Mouse (Mus musculus): Measurements from ENCODE around the gene Rhbdl1. TPM values are rescaled to one million over a fixed set of nuclear protein-coding genes. Genes with fewer than 3 reads are reported as not detected.

Gene Rhbdl1
- total and polyA plus RNA-seq, 2 experiments, result 0.74 to 5.5 TPM

DNA sequence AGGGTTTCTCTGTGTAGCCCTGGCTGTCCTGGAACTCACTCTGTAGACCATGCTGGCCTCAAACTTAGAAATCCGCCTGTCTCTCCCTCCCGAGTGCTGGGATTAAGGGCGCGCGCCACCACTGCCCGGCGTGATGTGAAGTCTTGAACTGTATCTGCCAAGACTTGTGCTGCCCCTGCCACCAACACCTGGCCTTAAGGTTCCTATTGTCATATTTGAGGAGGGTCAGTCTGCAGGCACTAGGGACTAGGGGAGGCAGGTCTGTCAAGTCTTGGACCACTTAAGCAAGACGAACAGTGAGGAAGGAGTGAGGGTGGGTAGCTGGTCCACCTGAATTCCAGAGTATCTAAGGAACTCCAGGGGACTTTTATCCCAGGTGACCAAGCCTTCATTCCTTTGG, 32.4 kb upstream of the Rhbdl1 start:
- H3K27ac ChIP-seq (replicated peaks; ENCODE audit: insufficient read depth, low read depth, low read length), result no peak overlapping the region
- no peak overlapping the region for H3K9ac ChIP-seq (ENCODE audit: low read depth, low read length)
- peaks cover 25% of the 10 kb centered on the region for H3K4me1 ChIP-seq (ENCODE audit: control insufficient read depth, insufficient read depth, low read length)
- no peaks in the 10 kb centered on the region for H3K27me3 ChIP-seq (ENCODE audit: control insufficient read depth, insufficient read depth, low read length)
- peaks cover 21% of the 10 kb centered on the region; the same call in 1 of the 2 replicates for H3K79me2 ChIP-seq (ENCODE audit: control insufficient read depth, insufficient read depth, low read length)
- H3K4me3 ChIP-seq (ENCODE audit: insufficient read depth, low read depth, low read length), result no peak overlapping the region
- TF ChIP-seq CTCF (IDR thresholded peaks at IDR 0.05; ENCODE audit: low read depth, low read length), result no peak
- TF ChIP-seq POLR2A (IDR thresholded peaks at IDR 0.05; ENCODE audit: extremely low read depth, insufficient read depth, low read length), result no peak
- WGBS, result 89% methylated on average over 8 of the region's 8 CpGs
- no peaks in the 10 kb centered on the region for H3K36me3 ChIP-seq (ENCODE audit: control insufficient read depth, insufficient read depth, low read length)
- DNase-seq (ENCODE audit: extremely low read depth, low read depth, low spot score), result no peak

DNA sequence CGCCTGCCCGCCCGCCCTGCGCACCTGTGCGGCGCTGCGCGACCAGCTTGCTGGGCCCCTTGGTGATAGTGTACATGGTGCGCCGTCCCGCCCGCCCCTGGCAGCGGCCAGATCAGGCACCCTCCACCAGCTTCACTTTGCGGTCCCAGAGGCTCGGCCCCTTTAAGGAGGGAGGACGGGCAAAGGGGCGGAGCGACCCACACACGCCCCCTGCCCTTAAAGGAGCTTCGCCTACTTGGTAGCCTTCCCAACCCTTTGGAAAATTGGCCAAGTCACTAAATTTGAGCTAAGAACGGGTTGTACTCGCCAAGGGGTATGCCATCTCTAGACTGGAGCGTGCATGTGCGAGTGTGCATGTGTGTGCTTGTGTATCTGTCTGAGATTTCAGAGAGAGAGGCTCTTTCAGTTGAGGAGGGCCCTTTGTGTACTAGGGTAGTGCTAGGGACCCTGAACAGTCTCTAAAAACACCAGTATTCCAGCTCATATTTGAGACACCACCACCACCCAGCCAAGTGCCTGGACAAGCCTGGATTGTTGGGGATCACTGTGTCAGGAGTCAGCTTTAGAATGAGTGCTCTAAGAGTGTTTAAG, 31.6 kb upstream of the Rhbdl1 start, which contains the start of gene Mcrip2:
TSS of gene Mcrip2 (minus strand) at position 164 of the 591 bp plus-strand sequence.
- Histone ChIP-seq H3K27ac (replicated peaks; ENCODE audit: insufficient read depth, low read depth, low read length) (peak within 1 kb of the TSS; percentile 88), H3K4me3 (ENCODE audit: insufficient read depth, low read depth, low read length) (peak within 1 kb of the TSS; percentile 87), H3K4me1 (ENCODE audit: control insufficient read depth, insufficient read depth, low read length) (peaks cover 26% of the 10 kb centered on the region), H3K27me3 (ENCODE audit: control insufficient read depth, insufficient read depth, low read length) (no peaks in the 10 kb centered on the region), H3K79me2 (ENCODE audit: control insufficient read depth, insufficient read depth, low read length) (peaks cover 21% of the 10 kb centered on the region; the same call in 1 of the 2 replicates), H3K9ac (ENCODE audit: low read depth, low read length) (peak within 1 kb of the TSS; percentile 91), H3K36me3 (ENCODE audit: control insufficient read depth, insufficient read depth, low read length) (no peaks in the 10 kb centered on the region)
- peak; percentile 89 for DNase-seq (ENCODE audit: extremely low read depth, low read depth, low spot score)
- WGBS, result under 1% methylated on average over 24 of the region's 24 CpGs
- TF ChIP-seq CTCF (IDR thresholded peaks at IDR 0.05; ENCODE audit: low read depth, low read length), result no peak
- peak; percentile 84 for TF ChIP-seq POLR2A (IDR thresholded peaks at IDR 0.05; ENCODE audit: extremely low read depth, insufficient read depth, low read length)

DNA sequence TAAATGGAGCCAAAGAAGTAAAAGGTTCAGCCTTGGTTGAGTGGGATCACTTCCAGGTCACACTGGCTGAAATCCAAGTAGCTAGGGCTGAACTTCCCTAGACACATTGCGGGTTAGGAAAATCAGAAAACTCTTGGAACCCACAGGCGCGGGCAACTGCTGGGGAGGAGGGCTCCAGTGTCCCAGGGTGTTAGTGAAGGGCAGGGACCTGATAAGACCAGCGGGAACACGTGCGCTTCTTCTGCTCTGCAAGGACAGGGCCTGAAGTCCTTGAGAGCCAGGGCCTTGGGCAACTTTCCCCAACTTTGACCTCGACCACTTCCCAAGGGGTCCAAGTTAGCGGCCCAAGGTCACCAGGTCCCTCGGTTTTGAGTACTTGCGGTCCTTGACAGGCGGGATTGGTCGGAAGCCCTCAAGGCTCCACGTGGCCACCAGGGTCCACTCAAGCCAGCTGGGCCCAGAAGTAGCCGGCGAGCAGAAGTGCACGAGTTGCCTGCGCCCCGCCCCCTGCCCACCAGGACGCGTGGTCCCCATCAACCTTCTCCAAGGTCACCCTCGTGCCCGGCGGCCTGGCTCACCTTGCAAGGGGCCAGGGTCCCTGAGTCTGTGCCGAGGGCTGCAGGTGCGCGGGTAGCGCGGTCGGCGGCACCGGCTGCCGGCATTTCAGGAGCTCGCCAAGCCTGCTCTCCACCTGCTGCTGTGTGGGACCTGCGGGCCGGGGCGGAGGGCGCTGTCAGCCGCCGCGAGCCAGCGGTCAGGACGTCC, 30.9 kb upstream of the Rhbdl1 start:
- no peak for TF ChIP-seq POLR2A (IDR thresholded peaks at IDR 0.05; ENCODE audit: extremely low read depth, insufficient read depth, low read length)
- TF ChIP-seq CTCF (IDR thresholded peaks at IDR 0.05; ENCODE audit: low read depth, low read length), result no peak
- peak; percentile 91 for DNase-seq (ENCODE audit: extremely low read depth, low read depth, low spot score)
- Histone ChIP-seq H3K27me3 (ENCODE audit: control insufficient read depth, insufficient read depth, low read length) (no peaks in the 10 kb centered on the region), H3K36me3 (ENCODE audit: control insufficient read depth, insufficient read depth, low read length) (no peaks in the 10 kb centered on the region), H3K4me3 (ENCODE audit: insufficient read depth, low read depth, low read length) (peak overlapping the region; percentile 87), H3K27ac (replicated peaks; ENCODE audit: insufficient read depth, low read depth, low read length) (peak overlapping the region; percentile 88), H3K9ac (ENCODE audit: low read depth, low read length) (peak overlapping the region; percentile 91), H3K79me2 (ENCODE audit: control insufficient read depth, insufficient read depth, low read length) (peaks cover 21% of the 10 kb centered on the region; the same call in 1 of the 2 replicates), H3K4me1 (ENCODE audit: control insufficient read depth, insufficient read depth, low read length) (peaks cover 27% of the 10 kb centered on the region)
- under 1% methylated on average over 42 of the region's 42 CpGs for WGBS

DNA sequence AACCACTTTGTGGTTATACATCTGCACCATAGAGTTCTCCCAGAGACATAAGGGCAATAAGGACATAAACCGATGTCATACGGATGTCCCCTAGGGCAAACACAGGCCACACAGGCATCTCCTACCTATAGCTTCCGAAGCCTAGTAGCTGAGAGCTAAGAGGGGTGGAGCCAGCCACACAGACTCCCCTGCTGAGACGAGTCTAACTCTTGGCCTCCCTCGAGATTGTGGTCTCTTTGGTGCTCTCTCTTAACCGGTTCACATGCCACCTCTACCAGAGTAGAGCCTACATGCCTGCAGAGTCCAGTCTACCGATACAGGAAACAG, 30.4 kb upstream of the Rhbdl1 start:
- Histone ChIP-seq H3K9ac (ENCODE audit: low read depth, low read length) (peak overlapping the region; percentile 91), H3K27me3 (ENCODE audit: control insufficient read depth, insufficient read depth, low read length) (no peaks in the 10 kb centered on the region), H3K27ac (replicated peaks; ENCODE audit: insufficient read depth, low read depth, low read length) (peak overlapping the region; percentile 88), H3K36me3 (ENCODE audit: control insufficient read depth, insufficient read depth, low read length) (no peaks in the 10 kb centered on the region), H3K4me3 (ENCODE audit: insufficient read depth, low read depth, low read length) (peak overlapping the region; percentile 87), H3K79me2 (ENCODE audit: control insufficient read depth, insufficient read depth, low read length) (peaks cover 21% of the 10 kb centered on the region; the same call in 1 of the 2 replicates), H3K4me1 (ENCODE audit: control insufficient read depth, insufficient read depth, low read length) (peaks cover 27% of the 10 kb centered on the region)
- DNase-seq (ENCODE audit: extremely low read depth, low read depth, low spot score), result no peak
- no peak for TF ChIP-seq POLR2A (IDR thresholded peaks at IDR 0.05; ENCODE audit: extremely low read depth, insufficient read depth, low read length)
- TF ChIP-seq CTCF (IDR thresholded peaks at IDR 0.05; ENCODE audit: low read depth, low read length), result no peak
- WGBS, result 6% methylated on average over 7 of the region's 7 CpGs

DNA sequence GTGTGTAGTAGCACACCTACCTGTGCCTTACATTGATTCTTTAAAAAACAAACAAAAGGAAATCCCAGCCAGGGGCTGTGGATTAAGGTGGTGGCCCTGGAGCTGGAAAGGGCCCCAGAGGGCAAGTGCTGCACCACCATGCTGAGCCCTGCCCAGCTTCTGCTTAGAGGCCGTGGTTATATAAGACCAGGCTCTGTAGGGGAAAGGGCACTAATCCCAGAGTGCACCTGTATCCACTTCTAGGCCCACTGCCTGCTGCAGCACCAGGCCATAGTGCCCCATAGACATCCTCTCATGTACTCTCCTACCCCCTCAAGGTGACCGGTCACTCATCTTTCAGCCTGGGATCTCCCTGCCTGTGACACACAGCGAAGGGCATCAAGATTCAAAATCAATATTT, 29.1 kb upstream of the Rhbdl1 start:
- peak; percentile 63 for DNase-seq (ENCODE audit: extremely low read depth, low read depth, low spot score)
- WGBS, result 50% methylated on average over 3 of the region's 3 CpGs
- Histone ChIP-seq H3K9ac (ENCODE audit: low read depth, low read length) (peak overlapping the region; percentile 33; the same call in 1 of the 2 replicates), H3K36me3 (ENCODE audit: control insufficient read depth, insufficient read depth, low read length) (no peaks in the 10 kb centered on the region), H3K79me2 (ENCODE audit: control insufficient read depth, insufficient read depth, low read length) (peaks cover 21% of the 10 kb centered on the region; the same call in 1 of the 2 replicates), H3K27me3 (ENCODE audit: control insufficient read depth, insufficient read depth, low read length) (no peaks in the 10 kb centered on the region), H3K4me3 (ENCODE audit: insufficient read depth, low read depth, low read length) (no peak overlapping the region), H3K27ac (replicated peaks; ENCODE audit: insufficient read depth, low read depth, low read length) (peak overlapping the region; percentile 61), H3K4me1 (ENCODE audit: control insufficient read depth, insufficient read depth, low read length) (peaks cover 30% of the 10 kb centered on the region)
- TF ChIP-seq POLR2A (IDR thresholded peaks at IDR 0.05; ENCODE audit: extremely low read depth, insufficient read depth, low read length) (no peak), CTCF (IDR thresholded peaks at IDR 0.05; ENCODE audit: low read depth, low read length) (no peak)

All from liver, adult 2 months (tissue).